Mouse (Mus musculus): ENCODE data around the gene Lyst. TPM values are rescaled to one million over a fixed set of nuclear protein-coding genes. Genes with fewer than 3 reads are reported as not detected.
"Not testable (repeated sequence)": the region's sequence is repeated elsewhere in the genome, so short reads cannot be mapped to it uniquely, and the experiment has no call there.

Lyst gene
- polyA plus RNA-seq, 1 experiment from 2014 or later, result 4.7 TPM

- not testable (repeated sequence) for H3K4me2 ChIP-seq; H3K27me3 ChIP-seq (replicated peaks); H3K27ac ChIP-seq (replicated peaks); ATAC-seq (ENCODE audit: low FRiP score); H3K4me1 ChIP-seq; H3K9ac ChIP-seq (replicated peaks); H3K4me3 ChIP-seq (replicated peaks); H3K9me3 ChIP-seq (replicated peaks); H3K36me3 ChIP-seq
- WGBS, result 86% methylated on average over 2 of the region's 2 CpGs
These were observed 75.9 kb downstream of the Lyst start for GRCm38 (mm10) chr13:13666103-13666502.

GRCm38 (mm10) chr13:13670669-13671068 is 80.5 kb downstream of the Lyst start:
- H3K36me3 ChIP-seq, result peaks cover 11% of the 10 kb centered on the region; the same call in 1 of the 2 replicates
- H3K9ac ChIP-seq (replicated peaks), result no peak overlapping the region
- no peaks in the 10 kb centered on the region for H3K27me3 ChIP-seq (replicated peaks)
- no peaks in the 10 kb centered on the region for H3K9me3 ChIP-seq (replicated peaks)
- H3K4me1 ChIP-seq, result no peaks in the 10 kb centered on the region
- H3K4me2 ChIP-seq, result no peak overlapping the region
- no peak overlapping the region for H3K27ac ChIP-seq (replicated peaks)
- peak; percentile 38; the same call in 1 of the 2 replicates for ATAC-seq (ENCODE audit: low FRiP score)
- no peak overlapping the region for H3K4me3 ChIP-seq (replicated peaks)
- WGBS, result 63% methylated on average over 5 of the region's 5 CpGs

GRCm38 (mm10) chr13:13671585-13672328 is 81.6 kb downstream of the Lyst start:
- no peak for ATAC-seq (ENCODE audit: low FRiP score)
- no peaks in the 10 kb centered on the region for H3K9me3 ChIP-seq (replicated peaks)
- H3K36me3 ChIP-seq, result peaks cover 11% of the 10 kb centered on the region; the same call in 1 of the 2 replicates
- H3K4me2 ChIP-seq, result no peak overlapping the region
- no peaks in the 10 kb centered on the region for H3K27me3 ChIP-seq (replicated peaks)
- H3K4me1 ChIP-seq, result no peaks in the 10 kb centered on the region
- H3K4me3 ChIP-seq (replicated peaks), result no peak overlapping the region
- WGBS, result 55% methylated on average over 6 of the region's 6 CpGs
- no peak overlapping the region for H3K27ac ChIP-seq (replicated peaks)
- H3K9ac ChIP-seq (replicated peaks), result no peak overlapping the region

DNA sequence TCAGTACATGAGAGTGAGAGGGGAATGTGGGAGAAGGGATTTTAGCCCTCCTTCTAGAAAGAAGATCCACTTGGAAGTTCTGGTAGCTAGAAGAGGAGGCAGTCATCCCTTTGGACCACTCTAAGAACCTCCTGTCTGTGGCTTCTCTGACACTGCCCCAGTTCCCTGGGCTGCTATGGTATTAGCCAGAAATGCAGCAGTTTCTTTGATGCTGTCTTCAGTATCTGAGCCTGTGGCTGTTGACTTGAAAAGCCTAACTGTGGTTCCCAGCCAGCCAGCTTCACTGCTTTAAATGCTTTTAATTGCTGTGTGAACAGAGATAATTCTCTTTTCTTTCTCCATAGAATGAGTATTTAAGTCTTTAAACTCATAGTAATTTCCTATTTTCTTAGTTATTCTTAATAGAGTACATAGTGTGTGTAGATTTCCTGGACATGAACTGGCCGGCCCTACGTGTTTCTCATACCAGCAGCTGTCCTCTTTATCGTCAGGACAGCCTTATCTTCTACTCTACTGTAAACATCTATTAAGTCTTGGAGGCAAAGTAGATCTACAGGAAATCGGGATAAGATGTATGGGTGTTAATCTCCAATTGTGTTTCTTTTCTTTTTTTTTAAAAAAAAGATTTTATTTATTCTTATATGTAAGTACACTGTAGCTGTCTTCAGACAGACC is 84.6 kb downstream of the Lyst start:
- 95% methylated on average over 4 of the region's 4 CpGs for WGBS
- H3K4me3 ChIP-seq (replicated peaks), result no peak overlapping the region
- no peak overlapping the region for H3K9ac ChIP-seq (replicated peaks)
- H3K27ac ChIP-seq (replicated peaks), result no peak overlapping the region
- no peaks in the 10 kb centered on the region for H3K27me3 ChIP-seq (replicated peaks)
- no peaks in the 10 kb centered on the region for H3K4me1 ChIP-seq
- H3K36me3 ChIP-seq, result peaks cover 21% of the 10 kb centered on the region
- H3K9me3 ChIP-seq (replicated peaks), result no peaks in the 10 kb centered on the region
- no peak for ATAC-seq (ENCODE audit: low FRiP score)
- no peak overlapping the region for H3K4me2 ChIP-seq

- H3K36me3 ChIP-seq, result peaks cover 21% of the 10 kb centered on the region
- no peaks in the 10 kb centered on the region for H3K27me3 ChIP-seq (replicated peaks)
- H3K27ac ChIP-seq (replicated peaks), result no peak overlapping the region
- ATAC-seq (ENCODE audit: low FRiP score), result no peak
- WGBS, result 87% methylated on average over 8 of the region's 8 CpGs
- no peaks in the 10 kb centered on the region for H3K4me1 ChIP-seq
- no peak overlapping the region for H3K9ac ChIP-seq (replicated peaks)
- no peak overlapping the region for H3K4me3 ChIP-seq (replicated peaks)
- no peaks in the 10 kb centered on the region for H3K9me3 ChIP-seq (replicated peaks)
- H3K4me2 ChIP-seq, result no peak overlapping the region
These were observed 87.7 kb downstream of the Lyst start for GRCm38 (mm10) chr13:13677871-13678270.

DNA sequence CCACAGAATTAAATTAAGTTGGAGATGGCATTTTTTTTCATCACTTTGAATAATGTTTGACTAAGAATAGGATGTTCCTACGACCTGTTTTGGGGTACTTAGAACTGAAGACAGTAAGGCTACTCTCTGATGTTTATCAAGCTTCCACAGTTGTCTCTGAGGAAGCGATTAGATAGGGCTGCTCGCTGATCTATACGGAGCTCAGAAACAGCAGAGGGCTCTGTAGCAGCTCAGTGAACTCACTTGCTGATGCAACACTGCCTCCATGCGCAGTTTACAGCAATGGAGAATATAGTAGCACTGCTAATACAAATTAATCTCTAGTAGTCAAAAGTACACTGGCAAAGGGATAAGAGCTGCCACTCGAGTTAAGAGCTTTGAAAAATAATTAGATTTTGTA is 91.4 kb downstream of the Lyst start:
- no peaks in the 10 kb centered on the region for H3K9me3 ChIP-seq (replicated peaks)
- H3K9ac ChIP-seq (replicated peaks), result no peak overlapping the region
- no peak overlapping the region for H3K4me2 ChIP-seq
- WGBS, result 73% methylated on average over 6 of the region's 6 CpGs
- peaks cover 10% of the 10 kb centered on the region for H3K36me3 ChIP-seq
- no peaks in the 10 kb centered on the region for H3K27me3 ChIP-seq (replicated peaks)
- H3K27ac ChIP-seq (replicated peaks), result no peak overlapping the region
- H3K4me3 ChIP-seq (replicated peaks), result no peak overlapping the region
- no peak for ATAC-seq (ENCODE audit: low FRiP score)
- H3K4me1 ChIP-seq, result no peaks in the 10 kb centered on the region

DNA sequence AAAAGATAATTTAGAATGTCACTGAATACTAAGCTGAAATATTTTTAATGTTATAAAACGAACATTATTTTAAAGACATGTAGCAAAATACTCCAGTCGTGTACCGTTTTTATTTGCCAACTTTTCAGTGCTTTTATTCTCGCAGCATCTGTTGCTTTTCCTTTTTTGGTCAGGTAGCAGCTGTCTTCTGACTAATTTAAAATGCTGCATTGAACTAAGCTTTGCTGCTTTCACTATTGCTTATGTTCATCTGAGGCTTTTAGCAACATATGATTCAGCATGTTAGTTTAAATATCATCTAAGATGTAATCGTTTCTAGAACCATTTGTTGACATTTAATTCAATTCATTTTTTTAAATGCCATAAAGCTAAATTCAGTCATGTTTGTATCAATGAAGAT is 113.3 kb downstream of the Lyst start:
- H3K4me2 ChIP-seq, result no peak overlapping the region
- H3K9ac ChIP-seq (replicated peaks), result no peak overlapping the region
- WGBS, result 85% methylated on average over 5 of the region's 5 CpGs
- H3K36me3 ChIP-seq, result peaks cover 7% of the 10 kb centered on the region; the same call in 1 of the 2 replicates
- H3K4me3 ChIP-seq (replicated peaks), result no peak overlapping the region
- H3K4me1 ChIP-seq, result no peaks in the 10 kb centered on the region
- no peaks in the 10 kb centered on the region for H3K9me3 ChIP-seq (replicated peaks)
- H3K27me3 ChIP-seq (replicated peaks), result no peaks in the 10 kb centered on the region
- H3K27ac ChIP-seq (replicated peaks), result no peak overlapping the region
- no peak for ATAC-seq (ENCODE audit: low FRiP score)

DNA sequence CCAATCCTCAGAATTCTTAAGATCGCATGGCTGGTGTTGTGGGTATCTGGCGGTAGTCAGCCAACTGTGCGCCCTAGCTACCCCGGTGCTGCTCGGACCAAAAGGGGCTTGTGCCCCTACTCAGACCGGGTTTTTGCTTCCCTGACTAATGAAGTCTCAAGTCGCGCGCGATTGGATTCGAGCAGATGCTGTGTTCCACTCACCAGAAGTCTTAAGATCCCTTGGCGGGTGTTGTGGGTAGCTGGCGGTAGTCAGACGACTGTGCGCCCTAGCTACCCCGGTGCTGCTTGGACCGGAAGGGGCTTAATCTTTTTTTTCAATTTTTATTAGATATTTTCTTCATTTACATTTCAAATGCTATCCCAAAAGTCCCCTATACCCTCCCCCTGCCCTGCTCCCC is 131.2 kb downstream of the Lyst start:
- not testable (repeated sequence) for H3K9ac ChIP-seq (replicated peaks); H3K36me3 ChIP-seq; H3K9me3 ChIP-seq (replicated peaks); H3K27me3 ChIP-seq (replicated peaks); H3K4me3 ChIP-seq (replicated peaks); ATAC-seq (ENCODE audit: low FRiP score); H3K27ac ChIP-seq (replicated peaks); H3K4me2 ChIP-seq; H3K4me1 ChIP-seq
- 93% methylated on average over 17 of the region's 17 CpGs for WGBS

DNA sequence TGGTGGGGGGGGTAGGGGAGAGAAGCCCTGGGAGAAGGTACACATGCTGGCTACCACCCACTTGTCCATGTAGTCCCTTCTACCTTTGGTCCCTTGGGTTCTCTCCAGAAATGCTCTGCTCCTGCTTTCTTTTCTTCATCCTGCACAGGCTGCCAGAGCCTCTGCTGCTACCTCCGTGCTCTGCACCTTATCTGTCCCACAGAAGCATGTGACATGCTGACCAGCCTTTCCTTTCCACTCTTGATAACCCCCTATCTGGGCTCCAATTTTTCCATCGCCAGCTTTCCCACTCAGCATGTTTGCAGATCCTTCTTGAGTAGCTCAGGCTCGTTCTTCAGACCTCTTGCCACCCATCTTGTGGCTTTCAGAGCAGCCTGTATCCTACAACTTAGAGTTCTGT is 133.1 kb downstream of the Lyst start:
- H3K9ac ChIP-seq (replicated peaks), result no peak overlapping the region
- no peaks in the 10 kb centered on the region for H3K4me1 ChIP-seq
- H3K27ac ChIP-seq (replicated peaks), result no peak overlapping the region
- H3K27me3 ChIP-seq (replicated peaks), result no peaks in the 10 kb centered on the region
- H3K9me3 ChIP-seq (replicated peaks), result no peaks in the 10 kb centered on the region
- 94% methylated on average over 3 of the region's 3 CpGs for WGBS
- ATAC-seq (ENCODE audit: low FRiP score), result no peak
- H3K4me3 ChIP-seq (replicated peaks), result no peak overlapping the region
- peaks cover 6% of the 10 kb centered on the region for H3K36me3 ChIP-seq
- no peak overlapping the region for H3K4me2 ChIP-seq

- H3K9me3 ChIP-seq (replicated peaks), result no peaks in the 10 kb centered on the region
- no peak overlapping the region for H3K27ac ChIP-seq (replicated peaks)
- no peak overlapping the region for H3K4me2 ChIP-seq
- no peaks in the 10 kb centered on the region for H3K4me1 ChIP-seq
- H3K9ac ChIP-seq (replicated peaks), result no peak overlapping the region
- no peak overlapping the region for H3K4me3 ChIP-seq (replicated peaks)
- ATAC-seq (ENCODE audit: low FRiP score), result no peak
- no peaks in the 10 kb centered on the region for H3K27me3 ChIP-seq (replicated peaks)
- peaks cover 6% of the 10 kb centered on the region for H3K36me3 ChIP-seq
These were observed 133.6 kb downstream of the Lyst start for GRCm38 (mm10) chr13:13723786-13724185.

DNA sequence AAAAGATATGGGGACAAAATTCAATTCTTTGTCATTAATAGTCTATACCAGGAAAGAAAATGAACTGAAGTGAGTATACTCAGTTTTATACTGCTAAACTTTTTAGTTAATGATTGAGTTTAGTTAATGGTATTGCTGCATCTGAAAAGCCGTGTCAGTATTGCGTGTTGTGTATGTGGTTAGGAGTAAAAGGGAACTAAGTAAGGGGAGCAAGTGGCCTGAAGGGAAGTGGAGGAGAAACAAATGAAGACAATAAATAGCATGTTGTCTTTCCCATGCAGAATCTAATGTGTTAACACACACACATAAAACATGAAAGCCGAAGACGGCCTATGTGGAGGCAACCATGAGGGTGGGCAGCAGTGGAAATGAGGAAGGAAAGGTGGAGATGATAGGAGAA is 149.0 kb downstream of the Lyst start:
- Histone ChIP-seq H3K9me3 (replicated peaks) (no peaks in the 10 kb centered on the region), H3K27me3 (replicated peaks) (no peaks in the 10 kb centered on the region), H3K9ac (replicated peaks) (no peak overlapping the region), H3K4me2 (no peak overlapping the region), H3K4me3 (replicated peaks) (no peak overlapping the region), H3K27ac (replicated peaks) (no peak overlapping the region), H3K36me3 (peaks cover 31% of the 10 kb centered on the region), H3K4me1 (no peaks in the 10 kb centered on the region)
- 97% methylated on average over 4 of the region's 4 CpGs for WGBS
- ATAC-seq (ENCODE audit: low FRiP score), result no peak

GRCm38 (mm10) chr13:13745911-13746310 is 155.7 kb downstream of the Lyst start:
- H3K4me2 ChIP-seq, result no peak overlapping the region
- peaks cover 42% of the 10 kb centered on the region for H3K36me3 ChIP-seq
- no peak overlapping the region for H3K4me3 ChIP-seq (replicated peaks)
- H3K9me3 ChIP-seq (replicated peaks), result no peaks in the 10 kb centered on the region
- ATAC-seq (ENCODE audit: low FRiP score), result no peak
- no peaks in the 10 kb centered on the region for H3K4me1 ChIP-seq
- 87% methylated on average over 3 of the region's 3 CpGs for WGBS
- no peaks in the 10 kb centered on the region for H3K27me3 ChIP-seq (replicated peaks)
- no peak overlapping the region for H3K9ac ChIP-seq (replicated peaks)
- no peak overlapping the region for H3K27ac ChIP-seq (replicated peaks)
